Mouse (Mus musculus) gonadal fat pad, adult 2 months (tissue): ENCODE measurements around the gene Nhej1. TPM values are rescaled to one million over a fixed set of nuclear protein-coding genes. Genes with fewer than 3 reads are reported as not detected.

Source experiments
- DNase-seq: peaks from one replicate; pipeline ENCODE4 v3.0.0-alpha.2; 2012; ENCODE audit warnings: low read depth
- polyA plus RNA-seq: library from polyadenylated mRNA; depleted of rRNA; stranded (reverse); fragments of >200 nt; gene quantifications from 2 replicates; pipeline ENCODE4 v1.2.3, GENCODE M21; 2012; rRNA removed

The Nhej1 gene
- polyA plus RNA-seq, result 3.2 and 4.9 TPM in 2 replicates

GRCm38 (mm10) chr1:75124346-75125321, at the start of gene Nhej1:
Gene Nhej1, minus strand, starts transcription at chr1:75125200.
- DNase-seq, result no peak

- DNase-seq, result peak; percentile 77
Measured at GRCm38 (mm10) chr1:75168472-75169464, 43.8 kb upstream of the Nhej1 start, which contains the start of gene Zfand2b. Gene Zfand2b, plus strand, starts transcription at chr1:75168646.

- no peak for DNase-seq
Measured at GRCm38 (mm10) chr1:75168093-75168471, 43.1 kb upstream of the Nhej1 start.

DNA sequence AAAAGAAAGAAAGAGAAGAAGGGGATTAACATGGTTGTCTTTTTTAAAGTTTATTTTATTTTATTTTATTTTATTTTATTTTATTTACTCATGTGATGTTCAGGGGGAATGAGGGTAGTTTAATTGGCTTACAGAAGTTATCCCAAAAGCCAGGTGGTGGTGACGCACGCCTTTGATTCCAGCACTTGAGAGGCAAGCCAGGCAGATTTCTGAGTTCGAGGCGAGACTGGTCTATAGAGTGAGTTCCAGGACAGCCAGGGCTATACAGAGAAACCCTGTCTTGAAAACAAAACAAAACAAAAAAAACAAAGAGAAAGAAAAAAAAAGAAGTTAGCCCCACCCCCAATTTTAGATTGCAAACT, 35.2 kb upstream of the Nhej1 start:
- DNase-seq, result no peak

DNA sequence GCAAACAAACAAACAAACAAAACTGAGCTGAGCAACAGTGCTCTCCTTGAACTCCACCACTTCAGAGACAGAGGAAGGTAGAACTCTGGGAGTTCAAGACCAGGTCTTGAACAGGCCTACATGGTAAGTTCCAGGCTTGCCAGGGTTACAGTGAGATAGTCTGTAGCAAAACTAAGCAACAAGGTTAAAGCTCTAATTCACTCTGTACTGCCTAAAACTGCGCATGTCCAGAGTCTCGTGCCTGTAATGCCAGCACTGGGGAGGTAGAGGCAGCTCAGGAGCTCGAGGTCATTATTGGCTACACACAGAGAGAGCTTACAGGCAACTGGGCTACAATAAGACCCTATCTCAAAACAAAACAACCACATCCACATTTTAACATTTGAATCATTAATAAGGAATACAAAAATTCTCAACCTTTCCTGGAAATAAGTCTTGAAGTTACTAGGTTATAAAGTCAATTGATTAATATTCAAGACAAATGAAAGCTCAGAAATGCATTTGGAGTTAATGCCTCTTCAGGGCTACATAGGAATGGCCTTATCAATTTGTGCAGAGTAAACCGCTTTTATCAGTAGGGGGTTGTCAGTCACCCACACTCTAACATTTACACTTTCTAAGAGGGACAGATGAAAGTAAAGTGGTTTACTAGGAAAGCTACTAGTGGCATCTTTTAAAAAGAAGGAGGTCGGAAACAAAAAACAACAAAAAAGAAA, 34.7 kb upstream of the Nhej1 start:
- DNase-seq, result no peak

GRCm38 (mm10) chr1:75158990-75159389, 34.0 kb upstream of the Nhej1 start:
- DNase-seq, result no peak

- no peak for DNase-seq
Measured at GRCm38 (mm10) chr1:75155837-75156236, 30.8 kb upstream of the Nhej1 start.

DNA sequence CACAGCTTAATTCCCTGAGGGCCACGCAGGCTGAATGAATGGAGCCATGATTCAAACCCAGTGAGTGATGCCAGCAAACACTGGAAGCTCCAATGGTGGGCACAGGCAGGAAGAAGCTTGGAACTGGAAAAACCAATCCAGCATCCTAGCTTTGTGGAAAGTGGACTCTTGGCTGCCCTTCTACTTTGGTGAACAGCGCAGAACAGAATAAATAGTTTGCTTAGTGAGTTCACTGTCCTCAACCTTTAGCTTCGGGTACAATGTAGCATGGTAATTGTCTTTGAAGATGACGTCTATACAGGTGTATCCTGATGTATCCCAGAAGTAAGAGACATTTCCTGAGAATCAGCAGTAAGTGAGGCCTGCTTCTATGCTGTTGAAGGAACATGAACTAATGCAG, 23.7 kb upstream of the Nhej1 start:
- no peak for DNase-seq

DNA sequence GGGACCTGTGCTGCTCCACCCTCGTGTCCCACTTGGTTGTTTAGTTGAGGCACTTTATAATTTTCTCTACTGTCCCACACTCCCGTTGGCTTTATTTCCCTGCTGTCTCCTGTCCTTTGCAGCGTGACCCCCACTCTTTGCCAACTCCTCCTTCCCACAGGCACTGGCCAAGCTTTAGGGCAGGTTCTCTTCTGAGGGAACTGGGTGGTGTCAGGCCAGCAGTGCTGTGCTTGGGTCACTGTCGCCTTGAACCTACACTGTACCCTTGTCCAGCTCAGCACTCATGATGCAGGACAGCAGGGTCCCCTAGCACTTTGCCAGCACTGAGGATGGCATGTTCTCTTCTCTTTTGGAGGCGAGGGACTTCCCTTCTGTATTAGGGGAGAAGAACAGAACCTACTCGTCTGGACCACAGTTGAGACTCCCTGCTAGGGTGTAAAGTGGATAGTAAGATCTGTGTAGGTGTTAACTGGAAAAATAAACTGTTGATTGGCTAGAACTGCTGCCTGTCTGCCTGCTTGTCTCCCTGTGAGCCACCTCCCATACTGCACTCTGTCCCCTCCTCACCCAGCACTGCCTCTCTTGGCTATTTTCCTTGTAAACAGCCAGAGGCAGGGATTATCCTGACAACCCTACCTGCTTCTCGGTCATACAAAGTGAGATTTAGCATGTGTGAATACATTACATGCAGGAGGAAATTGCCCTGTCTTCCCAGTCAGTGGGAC, 22.6 kb upstream of the Nhej1 start:
- no peak for DNase-seq

- no peak for DNase-seq
Measured at GRCm38 (mm10) chr1:75145589-75145988, 20.6 kb upstream of the Nhej1 start.

DNA sequence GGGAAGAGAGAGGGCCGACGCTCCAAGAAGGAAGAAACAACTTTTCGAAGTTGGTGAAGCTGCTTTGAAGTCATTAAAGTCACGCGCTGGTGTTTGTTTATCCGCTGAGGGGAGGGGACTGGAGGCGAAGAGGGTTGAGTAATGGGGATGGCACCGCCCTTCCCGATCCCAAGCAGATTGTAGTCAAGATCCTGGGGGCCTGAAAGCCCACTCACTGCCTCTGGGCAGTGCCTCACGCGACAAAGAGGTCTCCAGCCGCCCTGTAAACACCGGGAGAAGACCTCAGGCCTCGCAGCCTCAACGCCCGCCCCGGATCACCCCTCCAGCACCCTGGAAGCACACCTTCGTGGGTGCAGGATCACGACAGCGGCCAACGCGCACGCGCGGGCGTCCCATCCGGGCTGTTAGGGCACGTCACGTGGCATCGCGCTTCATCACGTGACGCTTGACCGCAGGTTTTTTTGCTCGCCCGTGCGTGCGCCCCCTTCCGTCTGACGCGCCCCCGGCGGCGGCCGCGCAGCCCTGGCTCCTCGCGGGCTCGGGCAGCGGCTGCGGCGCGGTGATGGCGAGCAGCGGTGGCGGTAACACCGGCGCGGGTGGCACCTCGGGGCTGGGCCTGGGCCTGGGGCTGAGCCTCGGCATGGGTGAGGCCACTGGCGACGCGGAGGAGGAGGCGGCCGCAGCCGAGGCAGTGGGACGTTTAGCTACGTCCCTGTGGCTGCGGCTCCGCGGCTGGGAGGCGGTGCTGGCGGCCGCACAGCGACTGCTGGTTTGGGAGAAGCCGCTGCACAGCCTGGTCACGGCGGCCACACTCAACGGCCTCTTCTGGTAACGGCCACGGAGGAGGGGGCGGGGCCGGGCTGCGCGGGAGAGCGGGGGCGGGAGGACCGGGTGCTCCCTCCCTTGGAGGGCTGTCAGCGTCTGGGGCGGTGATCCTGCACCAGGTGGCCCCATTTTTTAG, 17.6 kb upstream of the Nhej1 start, which contains the start of the genes Cnppd1 and Retreg2:
Cnppd1 (minus strand) TSS at position 411 of the 961 bp plus-strand sequence.
Retreg2 (plus strand) TSS at position 478 of the 961 bp plus-strand sequence.
- no peak for DNase-seq

DNA sequence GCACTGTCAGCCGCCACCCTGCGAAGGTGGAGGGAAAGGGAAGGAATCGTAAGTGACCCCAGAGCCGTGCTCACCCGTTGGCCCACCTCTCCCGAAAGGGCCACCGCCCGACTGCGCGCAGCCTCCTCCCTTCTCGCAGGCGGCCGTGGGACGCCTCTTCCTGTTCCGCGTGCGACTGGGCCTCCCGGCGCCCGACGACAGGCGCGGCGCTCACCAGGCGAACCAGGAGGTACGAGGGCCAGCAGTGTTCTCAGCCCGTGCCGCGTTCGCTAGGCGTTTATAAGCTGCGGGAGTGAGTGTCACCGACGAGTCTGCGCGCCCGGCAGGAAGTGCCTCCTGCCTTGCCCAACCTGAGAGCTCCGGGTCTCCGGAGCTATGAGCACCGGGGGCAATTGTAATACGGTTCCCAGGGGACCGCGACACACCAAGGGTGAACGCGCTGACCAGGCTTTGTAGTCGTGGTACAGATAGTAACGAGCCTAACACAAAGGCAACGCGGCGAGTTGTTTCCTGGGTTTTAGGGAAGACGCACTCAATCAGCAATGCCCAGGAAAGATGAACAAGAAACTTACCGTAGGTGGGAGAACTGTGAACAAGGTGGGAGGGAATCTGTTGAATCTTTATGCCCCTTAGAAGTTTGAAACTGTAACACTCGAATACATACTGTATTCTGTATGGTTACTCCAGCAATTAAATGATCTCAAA, 16.6 kb upstream of the Nhej1 start:
- DNase-seq, result no peak

- no peak for DNase-seq
Measured at GRCm38 (mm10) chr1:75140601-75141190, 15.7 kb upstream of the Nhej1 start.

- DNase-seq, result no peak
Measured at GRCm38 (mm10) chr1:75138448-75138847, 13.4 kb upstream of the Nhej1 start.

DNA sequence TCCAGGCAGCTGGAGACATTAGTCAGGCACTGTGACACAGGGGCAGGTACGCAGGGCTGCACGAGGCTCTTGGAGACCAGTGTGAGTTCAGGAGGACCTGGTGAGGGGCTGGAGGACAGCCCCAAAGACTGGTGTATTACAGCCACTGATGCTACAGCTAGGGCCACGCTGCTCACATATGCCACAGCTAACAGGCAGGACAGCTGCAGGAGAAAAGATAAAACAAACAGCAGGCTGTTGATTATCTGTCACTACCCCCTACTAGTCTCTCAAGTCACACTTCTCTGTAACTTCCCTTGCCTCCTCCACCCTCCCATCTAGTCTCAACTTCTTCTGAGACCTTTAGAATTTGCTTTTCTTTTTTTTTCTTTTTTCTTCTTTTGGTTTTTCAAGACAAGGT, 11.7 kb upstream of the Nhej1 start:
- DNase-seq, result no peak

DNA sequence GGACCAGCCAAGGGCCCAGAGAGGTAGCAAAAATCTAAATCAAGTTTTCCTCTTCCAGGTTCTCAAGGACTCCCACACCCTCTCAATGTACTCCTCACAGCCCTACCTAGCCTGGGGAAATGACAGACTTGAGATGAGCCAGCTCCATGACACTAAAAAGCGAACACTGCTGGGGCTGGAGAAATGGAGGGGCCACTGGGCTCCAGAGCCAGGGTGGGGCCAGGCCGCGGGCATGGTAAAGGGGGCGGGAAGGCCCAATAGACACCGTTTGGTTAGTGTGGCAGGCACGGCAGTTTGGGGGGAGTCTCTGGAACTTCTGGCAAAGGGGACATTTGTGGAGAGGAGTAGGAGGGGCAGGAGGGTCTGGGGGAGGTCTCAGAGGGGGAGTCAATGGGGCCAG, 11.3 kb upstream of the Nhej1 start:
- no peak for DNase-seq

- DNase-seq, result no peak
Measured at GRCm38 (mm10) chr1:75133421-75134207, 8.6 kb upstream of the Nhej1 start, which contains the start of gene Slc23a3. Gene Slc23a3, minus strand, starts transcription at chr1:75133890.

- no peak for DNase-seq
Measured at GRCm38 (mm10) chr1:75128641-75129040, 3.6 kb upstream of the Nhej1 start.
